Comparison of ENCODE assay signal across 24 mouse cellular contexts in genomic region chr12:40872716-40873115, GRCm38 (mm10).
"Had no signal": no experiment of that assay in that cellular context is flagged by ENCODE, and none has a peak within 500 bp of the region (broad histone marks: within the 10 kb centered on the region; RNA-seq: fewer than 3 reads in every experiment).

No protein-coding gene starts in this region.

- DNase-seq: gastrocnemius, adult 2 months; gastrocnemius, postnatal 10 days; gastrocnemius, postnatal 25 days; heart, adult 2 months; heart, postnatal 10 days; heart, postnatal 4 days; kidney, adult 18-20 months; kidney, adult 8-10 months; kidney, postnatal 10 days; kidney, postnatal 25 days; kidney, postnatal 4 days had no signal

- H3K4me3 ChIP-seq: gastrocnemius, adult 2 months; heart, adult 2 months; heart, embryonic 10.5 days; heart, embryonic 12.5 days; hindbrain, embryonic 10.5 days; hindbrain, embryonic 12.5 days; intestine, embryonic 15.5 days; layer of hippocampus, adult 2 months; left cerebral cortex, adult 2 months; limb, embryonic 10.5 days; limb, embryonic 12.5 days had no signal

- H3K36me3 ChIP-seq: heart, embryonic 10.5 days; heart, embryonic 12.5 days; hindbrain, embryonic 10.5 days; hindbrain, embryonic 12.5 days; intestine, embryonic 15.5 days; limb, embryonic 10.5 days; limb, embryonic 12.5 days had no signal

- H3K9me3 ChIP-seq: heart, embryonic 10.5 days; hindbrain, embryonic 12.5 days; intestine, embryonic 15.5 days; limb, embryonic 10.5 days had no signal

- ATAC-seq: hindbrain, embryonic 16.5 days; inflammation-experienced regulatory T-cells, adult 6 months; intestine, embryonic 15.5 days; intestine, postnatal 0 days had no signal

- H3K27ac ChIP-seq: gastrocnemius, adult 2 months; heart, adult 2 months; heart, embryonic 10.5 days; hindbrain, embryonic 10.5 days; hindbrain, embryonic 12.5 days; hindbrain, embryonic 14.5 days; intestine, embryonic 15.5 days; layer of hippocampus, adult 2 months; left cerebral cortex, adult 2 months; limb, embryonic 10.5 days; limb, embryonic 12.5 days had no signal

- H3K4me2 ChIP-seq: heart, embryonic 12.5 days; hindbrain, embryonic 12.5 days; hindbrain, embryonic 14.5 days; intestine, embryonic 15.5 days; limb, embryonic 12.5 days had no signal

- H3K9ac ChIP-seq: heart, embryonic 12.5 days; hindbrain, embryonic 12.5 days; hindbrain, embryonic 14.5 days; intestine, embryonic 15.5 days; limb, embryonic 12.5 days had no signal

- H3K4me1 ChIP-seq: heart, embryonic 10.5 days; heart, embryonic 12.5 days; hindbrain, embryonic 10.5 days; hindbrain, embryonic 12.5 days; intestine, embryonic 15.5 days had no signal

- H3K27me3 ChIP-seq: heart, embryonic 12.5 days; hindbrain, embryonic 12.5 days; intestine, embryonic 15.5 days; limb, embryonic 12.5 days had no signal
